Mouse (Mus musculus) ES-E14 (cell line): Measurements from ENCODE around the gene Slc22a13.

Source experiments
- HCFC1 ChIP-seq: IDR thresholded peaks from 2 replicates; pipeline ENCODE4 v1.6.1; 2012; ENCODE audit warnings: low read length, inconsistent platforms, borderline replicate concordance; ENCODE audit not compliant: insufficient read depth
- MAFK ChIP-seq: IDR thresholded peaks from 2 replicates; pipeline ENCODE4 v1.6.1; 2014; ENCODE audit warnings: mild to moderate bottlenecking, low read depth, low read length, inconsistent platforms; ENCODE audit not compliant: insufficient read depth
- ZNF384 ChIP-seq: IDR thresholded peaks from 2 replicates; pipeline ENCODE4 v1.6.1; 2012; ENCODE audit warnings: low read depth, low read length, inconsistent platforms

GRCm38 (mm10) chr9:119240286-119240997 lies 31.5 kb upstream of the Slc22a13 start:
- TF ChIP-seq ZNF384 (no peak), HCFC1 (no peak), MAFK (no peak)
